Mouse (Mus musculus): Measurements from ENCODE around the gene Chga.

Chga gene

GRCm38 (mm10) chr12:102590711-102591360 lies 36.1 kb downstream of the Chga start:
- in situ Hi-C loops (cut with MboI; ENCODE audit: low pct_unique_long_range_greater_than_20kb in 1 of 2, low sequenced_read_pairs in 2 of 2, unreplicated experiment in 1 of 2), result no loop called here

- in situ Hi-C loops (cut with MboI; ENCODE audit: low pct_unique_long_range_greater_than_20kb in 1 of 2, low sequenced_read_pairs in 2 of 2, unreplicated experiment in 1 of 2), result no loop called here
Measured at GRCm38 (mm10) chr12:102593699-102594098, 38.9 kb downstream of the Chga start.

DNA sequence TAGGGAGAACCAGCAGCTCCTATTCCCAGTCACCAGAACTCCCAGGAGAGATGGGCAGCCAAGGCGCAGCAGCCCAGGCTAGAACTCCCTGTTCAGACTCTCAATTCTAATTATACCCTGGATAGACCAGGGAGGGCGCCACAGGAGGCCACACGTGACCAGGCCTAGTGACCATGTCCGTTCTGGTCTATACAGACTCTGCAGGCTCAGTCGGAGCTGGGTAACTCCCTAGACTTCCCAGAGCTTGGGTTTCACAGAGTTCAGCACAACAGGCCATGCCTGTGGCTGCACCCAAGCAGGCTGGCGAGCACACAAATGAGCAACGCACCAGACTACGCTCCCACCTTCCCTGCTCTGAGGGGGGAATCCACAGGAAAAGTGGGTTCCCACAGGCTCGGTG lies 39.9 kb downstream of the Chga start:
- in situ Hi-C loops (cut with MboI; ENCODE audit: low pct_unique_long_range_greater_than_20kb in 1 of 2, low sequenced_read_pairs in 2 of 2, unreplicated experiment in 1 of 2), result no loop called here

DNA sequence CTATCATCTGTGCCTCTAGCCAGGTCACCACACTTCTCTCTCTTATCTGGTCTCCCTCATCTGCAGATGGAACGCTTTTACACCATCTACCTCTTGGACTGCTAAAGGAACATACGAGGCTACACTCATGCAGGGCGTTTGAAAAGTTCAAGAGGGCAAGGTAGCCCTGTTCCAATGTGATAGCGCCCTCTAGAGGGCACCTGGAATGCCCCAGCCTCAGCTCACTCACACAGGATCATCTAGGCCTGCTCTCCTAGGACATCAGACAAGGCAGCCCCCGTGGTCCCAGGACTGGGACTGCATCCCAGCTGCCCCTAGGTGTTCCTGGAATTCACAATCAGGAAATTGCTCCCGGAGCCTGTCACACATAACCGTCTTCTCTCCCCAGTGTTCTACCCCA lies 41.6 kb downstream of the Chga start:
- in situ Hi-C loops (cut with MboI; ENCODE audit: low pct_unique_long_range_greater_than_20kb in 1 of 2, low sequenced_read_pairs in 2 of 2, unreplicated experiment in 1 of 2), result no loop called here

- in situ Hi-C loops (cut with MboI; ENCODE audit: low pct_unique_long_range_greater_than_20kb in 1 of 2, low sequenced_read_pairs in 2 of 2, unreplicated experiment in 1 of 2), result no loop called here
Measured at GRCm38 (mm10) chr12:102597466-102597865, 42.7 kb downstream of the Chga start.

DNA sequence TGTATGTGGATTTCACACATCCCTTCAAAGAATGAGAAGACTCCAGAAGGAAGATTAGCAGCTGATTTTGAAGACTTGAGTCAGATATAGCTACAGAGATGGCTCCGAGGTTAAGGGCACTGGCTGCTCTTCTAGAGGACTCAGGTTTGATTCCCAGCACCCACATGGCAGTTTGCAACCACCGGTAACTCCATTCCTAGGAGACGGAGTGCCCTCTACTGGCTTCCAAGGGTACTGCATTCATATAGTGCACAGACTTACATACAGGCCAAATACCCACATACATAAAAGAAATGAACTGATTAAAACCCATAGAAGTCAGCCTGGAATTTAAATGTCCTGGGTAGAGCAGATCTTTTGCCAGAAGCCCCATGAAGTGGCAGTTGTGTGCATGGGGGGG lies 43.8 kb downstream of the Chga start:
- in situ Hi-C loops (cut with MboI; ENCODE audit: low pct_unique_long_range_greater_than_20kb in 1 of 2, low sequenced_read_pairs in 2 of 2, unreplicated experiment in 1 of 2), result no loop called here

DNA sequence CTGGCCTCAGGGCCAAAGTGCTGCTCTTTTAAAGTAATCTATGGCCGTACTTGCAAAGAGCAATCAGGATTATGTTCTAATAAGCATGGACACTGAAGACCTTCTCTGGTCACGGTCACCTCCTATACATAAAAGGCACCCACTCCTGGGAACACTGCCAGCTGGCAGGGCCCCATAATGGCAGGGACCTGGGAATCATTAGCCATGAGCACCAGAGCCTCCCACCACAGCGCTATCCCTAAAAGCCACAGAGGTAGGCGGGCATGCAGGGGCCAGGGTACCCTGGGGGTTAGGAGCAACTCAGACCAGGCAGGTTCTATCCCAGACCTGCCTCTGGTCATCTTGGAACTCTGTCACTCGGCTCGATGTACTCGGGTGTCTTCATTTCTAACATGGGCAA lies 45.0 kb downstream of the Chga start:
- in situ Hi-C loops (cut with MboI; ENCODE audit: low pct_unique_long_range_greater_than_20kb in 1 of 2, low sequenced_read_pairs in 2 of 2, unreplicated experiment in 1 of 2), result no loop called here

- in situ Hi-C loops (cut with MboI; ENCODE audit: low pct_unique_long_range_greater_than_20kb in 1 of 2, low sequenced_read_pairs in 2 of 2, unreplicated experiment in 1 of 2), result no loop called here
Measured at GRCm38 (mm10) chr12:102600345-102600744, 45.6 kb downstream of the Chga start.

- in situ Hi-C loops (cut with MboI; ENCODE audit: low pct_unique_long_range_greater_than_20kb in 1 of 2, low sequenced_read_pairs in 2 of 2, unreplicated experiment in 1 of 2), result no loop called here
Measured at GRCm38 (mm10) chr12:102601847-102602246, 47.1 kb downstream of the Chga start.

DNA sequence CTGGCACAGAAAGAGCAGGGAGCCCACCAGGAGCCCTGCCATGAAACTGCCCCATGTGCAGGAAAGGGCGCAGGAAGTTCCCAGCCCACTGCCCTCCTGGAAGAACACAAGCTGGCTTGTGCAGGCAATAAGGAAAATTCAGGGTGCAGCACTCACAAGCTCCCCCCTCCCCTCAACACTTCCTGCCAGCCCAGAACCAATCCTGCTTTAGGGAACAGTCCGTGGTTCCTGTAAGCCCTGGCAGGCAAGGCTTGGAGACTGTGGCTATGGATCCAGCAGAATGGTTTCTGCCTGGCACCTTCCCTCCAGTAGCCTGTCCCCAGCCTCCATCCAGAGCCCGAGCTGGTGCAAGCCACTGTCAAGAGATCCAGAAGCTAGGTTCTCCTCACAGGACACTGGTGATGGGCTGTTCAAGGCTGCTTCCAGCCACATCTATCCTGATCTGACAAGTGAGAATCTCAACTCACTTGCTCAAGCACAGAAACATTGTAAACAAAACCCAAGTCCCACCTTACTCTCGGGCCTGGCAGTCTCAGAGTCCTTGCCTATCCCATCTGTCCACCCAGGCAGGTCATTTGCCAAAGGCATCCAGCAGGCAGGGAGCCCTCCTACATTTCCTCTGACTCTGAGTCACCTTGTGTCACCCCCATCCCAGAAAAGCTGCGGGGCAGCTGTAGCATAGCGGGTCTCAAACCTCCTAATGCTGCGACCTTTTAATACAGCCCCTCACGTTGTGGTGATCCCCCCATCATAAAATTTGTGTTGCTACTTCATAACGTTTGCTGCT lies 47.7 kb downstream of the Chga start:
- in situ Hi-C loops (cut with MboI; ENCODE audit: low pct_unique_long_range_greater_than_20kb in 1 of 2, low sequenced_read_pairs in 2 of 2, unreplicated experiment in 1 of 2), result no loop called here

DNA sequence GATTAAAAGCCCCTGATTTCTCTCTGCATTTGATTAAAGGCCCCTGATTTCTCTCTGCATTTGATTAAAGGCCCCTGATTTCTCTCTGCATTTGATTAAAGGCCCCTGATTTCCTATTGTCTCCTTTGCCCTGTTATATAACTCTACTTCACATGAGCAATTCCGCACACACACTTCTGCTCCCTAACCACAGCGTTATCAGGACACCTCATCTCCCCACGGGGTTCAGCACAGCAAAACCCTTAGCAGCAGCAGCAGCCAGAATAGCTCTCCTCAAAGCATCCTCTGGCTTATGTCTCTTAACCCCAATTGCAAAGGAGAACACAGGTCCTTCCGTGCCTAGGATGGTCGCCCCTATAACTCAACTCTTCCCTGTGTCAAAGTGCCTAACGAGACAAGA lies 50.8 kb downstream of the Chga start:
- in situ Hi-C loops (cut with MboI; ENCODE audit: low pct_unique_long_range_greater_than_20kb in 1 of 2, low sequenced_read_pairs in 2 of 2, unreplicated experiment in 1 of 2), result no loop called here

- in situ Hi-C loops (cut with MboI; ENCODE audit: low pct_unique_long_range_greater_than_20kb in 1 of 2, low sequenced_read_pairs in 2 of 2, unreplicated experiment in 1 of 2), result no loop called here
Measured at GRCm38 (mm10) chr12:102607066-102607465, 52.3 kb downstream of the Chga start.

GRCm38 (mm10) chr12:102607808-102608517 lies 53.2 kb downstream of the Chga start:
- in situ Hi-C loops (cut with MboI; ENCODE audit: low pct_unique_long_range_greater_than_20kb in 1 of 2, low sequenced_read_pairs in 2 of 2, unreplicated experiment in 1 of 2), result no loop called here

DNA sequence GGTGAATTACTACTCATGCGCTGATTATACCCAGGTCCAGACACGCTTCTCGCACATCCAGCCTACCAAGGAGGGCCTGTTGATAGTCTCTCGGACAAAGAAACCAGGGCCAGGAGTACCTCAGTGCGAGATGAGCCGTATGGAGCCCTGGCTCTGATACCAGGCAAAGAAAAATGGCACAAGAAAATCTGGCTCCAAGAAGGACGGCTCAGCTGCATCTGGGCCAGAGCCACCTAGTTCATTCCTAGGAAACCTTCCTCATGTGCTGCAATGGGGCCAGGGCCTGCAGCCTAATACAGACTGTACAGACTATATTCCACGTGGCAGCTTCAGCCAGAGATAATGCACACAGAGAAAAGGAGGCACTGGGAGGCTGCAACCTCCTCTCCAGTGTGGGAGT lies 56.2 kb downstream of the Chga start:
- in situ Hi-C loops (cut with MboI; ENCODE audit: low pct_unique_long_range_greater_than_20kb in 1 of 2, low sequenced_read_pairs in 2 of 2, unreplicated experiment in 1 of 2), result no loop called here

DNA sequence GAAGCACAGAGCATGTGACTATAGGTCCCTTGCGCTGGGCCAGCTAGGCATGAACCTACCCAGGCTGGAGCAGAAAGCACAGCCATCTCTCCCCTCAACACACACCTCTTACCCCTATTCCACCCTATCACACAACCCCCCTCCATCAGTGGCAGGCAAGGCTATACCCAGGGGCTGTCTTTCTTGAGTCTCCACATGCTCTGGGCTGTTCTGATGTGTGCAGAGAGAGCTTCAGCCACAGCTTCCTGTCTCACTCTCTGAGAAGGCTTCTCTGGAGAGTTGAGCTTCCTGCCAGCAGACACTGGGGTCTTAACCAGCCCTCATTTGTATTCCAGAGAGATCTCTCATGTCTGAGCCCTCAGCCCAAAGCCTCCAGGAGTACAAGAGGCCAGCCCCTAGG lies 57.7 kb downstream of the Chga start:
- in situ Hi-C loops (cut with MboI; ENCODE audit: low pct_unique_long_range_greater_than_20kb in 1 of 2, low sequenced_read_pairs in 2 of 2, unreplicated experiment in 1 of 2), result no loop called here

DNA sequence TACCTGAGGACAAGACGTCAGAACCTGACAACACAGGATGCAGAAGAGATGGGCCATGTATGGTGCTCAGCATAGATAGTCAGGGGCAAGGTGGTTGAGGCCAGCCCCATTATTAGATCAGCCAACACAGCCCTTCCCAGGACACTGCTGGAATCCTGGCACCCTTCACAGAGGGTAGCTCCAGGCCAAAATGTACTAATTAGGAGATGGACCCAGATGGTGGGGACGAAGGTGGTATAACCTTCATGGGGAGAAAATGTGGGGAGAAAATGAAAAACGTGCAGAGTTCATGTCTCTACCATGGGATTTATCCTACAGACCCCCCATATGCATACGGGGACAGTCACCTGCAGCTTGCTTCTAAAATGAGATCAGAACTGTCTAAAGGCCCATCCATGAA lies 58.6 kb downstream of the Chga start:
- in situ Hi-C loops (cut with MboI; ENCODE audit: low pct_unique_long_range_greater_than_20kb in 1 of 2, low sequenced_read_pairs in 2 of 2, unreplicated experiment in 1 of 2), result no loop called here

Measured in mouse embryonic stem cell (cell line).